Mouse (Mus musculus): Measurements from ENCODE around the gene Card11.

GRCm38 (mm10) chr5:141014216-141014615, 13.8 kb upstream of the Card11 start:
- no peak for TF ChIP-seq ZC3H11A (IDR thresholded peaks at IDR 0.05; ENCODE audit: borderline replicate concordance, low read depth, low read length)
- no peak for TF ChIP-seq MAFK (IDR thresholded peaks at IDR 0.05; ENCODE audit: insufficient read depth, low read depth, low read length)
